Mouse (Mus musculus) neural tube, embryonic 10.5 days (tissue): ENCODE data around the gene Mtcl1.
A peak's percentile ranks its signal among the peaks of the same experiment; 100 is the strongest.
"Not testable (repeated sequence)": the region's sequence is repeated elsewhere in the genome, so short reads cannot be mapped to it uniquely, and the experiment has no call there.

ENCODE experiments used
- DNase-seq: peaks from one replicate; pipeline ENCODE4 v3.0.0-alpha.2; 2017; ENCODE audit warnings: low spot score; ENCODE audit errors: extremely low spot score

The Mtcl1 gene

GRCm38 (mm10) chr17:66448421-66449405 is 837 bp downstream of the Mtcl1 start:
- peak; percentile 70 for DNase-seq

GRCm38 (mm10) chr17:66447978-66448377 is 1.6 kb downstream of the Mtcl1 start:
- DNase-seq, result no peak

- DNase-seq, result no peak
Observed at GRCm38 (mm10) chr17:66447007-66447312, 2.6 kb downstream of the Mtcl1 start.

GRCm38 (mm10) chr17:66446196-66447006 is 3.1 kb downstream of the Mtcl1 start:
- DNase-seq, result peak; percentile 36

GRCm38 (mm10) chr17:66444059-66444700 is 5.4 kb downstream of the Mtcl1 start:
- DNase-seq, result no peak

GRCm38 (mm10) chr17:66439888-66440287 is 9.7 kb downstream of the Mtcl1 start:
- DNase-seq, result no peak

- DNase-seq, result no peak
Observed at GRCm38 (mm10) chr17:66439051-66439753, 10.3 kb downstream of the Mtcl1 start.

- DNase-seq, result no peak
Observed at GRCm38 (mm10) chr17:66438137-66438536, 11.4 kb downstream of the Mtcl1 start.

- no peak for DNase-seq
Observed at GRCm38 (mm10) chr17:66436811-66437210, 12.7 kb downstream of the Mtcl1 start.

GRCm38 (mm10) chr17:66435982-66436381 is 13.6 kb downstream of the Mtcl1 start:
- DNase-seq, result no peak

GRCm38 (mm10) chr17:66435007-66435406 is 14.5 kb downstream of the Mtcl1 start:
- DNase-seq, result no peak

GRCm38 (mm10) chr17:66434566-66434965 is 15.0 kb downstream of the Mtcl1 start:
- DNase-seq, result no peak

GRCm38 (mm10) chr17:66424601-66425000 is 24.9 kb downstream of the Mtcl1 start:
- not testable (repeated sequence) for DNase-seq

GRCm38 (mm10) chr17:66419421-66419820 is 30.1 kb downstream of the Mtcl1 start:
- no peak for DNase-seq

GRCm38 (mm10) chr17:66417748-66418147 is 31.8 kb downstream of the Mtcl1 start:
- no peak for DNase-seq

- no peak for DNase-seq
Observed at GRCm38 (mm10) chr17:66417329-66417728, 32.2 kb downstream of the Mtcl1 start.

GRCm38 (mm10) chr17:66416841-66417313 is 32.7 kb downstream of the Mtcl1 start:
- peak; percentile 65 for DNase-seq

GRCm38 (mm10) chr17:66416436-66416835 is 33.1 kb downstream of the Mtcl1 start:
- DNase-seq, result no peak

GRCm38 (mm10) chr17:66414331-66414730 is 35.2 kb downstream of the Mtcl1 start:
- no peak for DNase-seq

GRCm38 (mm10) chr17:66412155-66412970 is 37.2 kb downstream of the Mtcl1 start:
- DNase-seq, result peak; percentile 67
